Mouse (Mus musculus): ENCODE results near the gene Tmem231.

DNA sequence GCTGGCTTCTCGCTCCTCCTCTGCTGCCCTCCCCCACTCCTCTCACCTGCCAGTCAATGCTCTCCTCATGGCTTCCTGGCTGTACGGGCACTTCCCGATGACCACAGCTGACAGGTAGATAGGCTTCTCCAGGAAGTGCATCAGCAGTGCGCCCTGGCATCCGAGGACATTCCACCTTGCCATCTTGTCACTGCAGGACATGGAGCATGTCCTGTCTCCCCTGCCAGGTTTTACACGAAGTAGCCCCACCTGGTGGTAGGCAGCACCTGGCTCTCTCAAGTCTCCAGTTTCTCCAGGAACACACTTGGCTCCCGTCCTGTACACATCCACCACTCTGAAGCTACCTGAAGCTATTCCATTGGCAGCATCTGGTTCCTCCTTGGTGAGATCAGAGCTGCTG, 48.4 kb upstream of the Tmem231 start:
- TF ChIP-seq GATA1 (IDR thresholded peaks at IDR 0.05; ENCODE audit: low read length) (no peak), TAL1 (IDR thresholded peaks at IDR 0.05; ENCODE audit: low read length) (no peak)

Measured in erythroblast, embryonic 14.5 days (primary cell).